Mouse (Mus musculus): ENCODE results near the gene Psmd14. TPM values are rescaled to one million over a fixed set of nuclear protein-coding genes. Genes with fewer than 3 reads are reported as not detected.
A peak's percentile ranks its signal among the peaks of the same experiment; 100 is the strongest.

Gene Psmd14
- total RNA-seq, 1 experiment from 2014 or later: 97.1 TPM

DNA sequence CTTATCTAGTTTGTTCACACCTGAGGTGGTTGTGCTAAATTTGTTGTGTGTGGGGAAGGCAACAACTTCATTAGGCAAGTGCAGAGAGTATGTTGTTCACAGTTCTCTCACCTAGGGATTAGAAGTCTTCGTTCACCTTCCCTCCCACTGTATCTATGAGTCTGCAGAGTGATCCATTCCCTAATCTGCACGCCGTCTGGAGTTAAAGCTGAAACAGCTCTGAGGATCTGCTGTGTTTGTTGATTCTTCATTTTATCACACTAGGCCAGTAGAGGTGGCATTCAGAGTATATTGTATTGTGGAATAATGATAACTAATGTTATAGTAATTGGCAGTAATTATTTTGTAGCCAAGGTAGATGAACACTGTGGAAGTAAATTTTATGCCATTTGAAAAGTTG is 48.5 kb downstream of the Psmd14 start:
- no peak for DNase-seq

DNA sequence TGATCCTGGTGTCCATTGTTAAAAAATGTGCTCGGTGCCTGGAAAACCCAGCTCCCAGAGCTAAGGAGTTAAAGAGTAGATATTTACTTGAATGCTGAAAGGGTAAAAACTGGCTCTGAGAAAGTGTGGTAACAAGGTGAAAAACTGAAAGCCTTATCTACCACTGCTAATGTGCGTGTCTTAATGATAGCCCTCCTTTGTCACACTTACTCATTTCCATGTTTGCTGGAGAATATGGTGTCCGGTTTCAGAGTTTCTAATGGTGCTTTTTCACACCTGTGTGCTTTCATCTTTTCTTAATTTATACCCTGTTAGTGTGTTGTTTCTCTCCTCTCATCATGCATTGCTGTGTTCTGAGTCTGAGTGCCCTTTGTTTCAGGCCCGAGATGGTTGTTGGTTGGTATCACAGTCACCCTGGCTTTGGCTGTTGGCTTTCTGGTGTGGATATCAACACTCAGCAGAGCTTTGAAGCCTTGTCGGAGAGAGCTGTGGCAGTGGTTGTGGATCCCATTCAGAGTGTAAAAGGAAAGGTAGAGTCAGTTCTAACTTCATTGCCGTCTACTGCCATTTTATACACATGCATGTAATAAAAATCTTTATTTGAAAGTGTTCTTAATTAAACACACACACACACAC is 53.1 kb downstream of the Psmd14 start:
- DNase-seq: no peak

DNA sequence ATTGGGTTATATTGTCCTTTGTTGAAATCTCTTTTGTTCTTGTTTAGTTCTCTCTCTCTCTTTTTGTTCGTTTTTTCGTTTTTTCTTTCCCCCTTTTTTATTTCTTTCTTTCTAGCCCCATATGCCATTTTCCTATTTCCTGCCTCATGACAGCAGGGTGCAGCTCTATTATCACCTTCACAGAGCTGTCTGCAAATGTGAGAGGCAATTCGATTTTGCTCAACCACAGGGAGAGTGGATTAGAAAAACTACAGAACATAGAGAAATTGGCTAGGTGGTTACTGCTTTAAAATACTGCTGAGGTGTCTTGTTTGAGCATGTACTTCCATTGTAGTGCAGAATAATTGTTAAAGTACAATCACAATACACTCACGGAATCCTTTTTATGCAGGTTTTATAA is 54.0 kb downstream of the Psmd14 start:
- no peak for DNase-seq

DNA sequence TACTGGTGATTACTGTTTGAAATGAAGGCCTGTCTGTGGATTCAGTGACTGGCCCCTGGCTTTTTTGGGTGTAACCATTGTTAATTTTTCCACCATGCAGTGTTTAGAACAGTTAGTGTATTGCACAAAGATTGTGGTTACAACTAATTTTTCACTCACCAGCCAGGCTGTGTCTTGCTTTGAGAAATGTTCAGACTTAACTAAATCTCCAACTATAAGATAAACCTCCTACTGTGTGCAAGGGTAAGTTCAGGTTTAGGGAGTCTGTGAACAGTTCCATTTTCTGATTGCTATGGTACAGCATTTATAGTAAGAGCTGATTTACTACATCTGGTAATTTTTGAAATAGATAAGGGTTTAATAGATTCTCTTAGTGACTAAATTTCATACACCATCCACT is 69.3 kb downstream of the Psmd14 start:
- no peak for DNase-seq

DNA sequence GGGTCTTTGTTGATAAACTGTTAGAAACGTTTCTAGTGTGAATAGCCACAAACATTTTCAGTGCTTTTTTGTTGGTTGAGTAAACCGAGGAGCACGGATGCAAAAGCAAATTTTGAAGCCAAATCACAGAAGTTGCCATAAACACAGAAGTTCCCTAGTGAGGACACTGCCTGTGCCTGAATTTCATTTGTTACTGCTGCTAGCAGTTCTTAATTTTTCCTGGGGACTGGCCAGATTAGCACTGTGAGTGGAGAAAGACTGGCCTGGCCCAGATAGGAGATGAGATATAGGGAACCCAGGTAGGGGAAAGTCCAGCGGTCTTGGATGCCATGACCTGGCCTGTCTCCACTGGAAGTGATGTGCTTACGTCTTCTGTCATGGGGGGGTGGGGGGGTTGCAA is 83.5 kb downstream of the Psmd14 start:
- DNase-seq: no peak

DNA sequence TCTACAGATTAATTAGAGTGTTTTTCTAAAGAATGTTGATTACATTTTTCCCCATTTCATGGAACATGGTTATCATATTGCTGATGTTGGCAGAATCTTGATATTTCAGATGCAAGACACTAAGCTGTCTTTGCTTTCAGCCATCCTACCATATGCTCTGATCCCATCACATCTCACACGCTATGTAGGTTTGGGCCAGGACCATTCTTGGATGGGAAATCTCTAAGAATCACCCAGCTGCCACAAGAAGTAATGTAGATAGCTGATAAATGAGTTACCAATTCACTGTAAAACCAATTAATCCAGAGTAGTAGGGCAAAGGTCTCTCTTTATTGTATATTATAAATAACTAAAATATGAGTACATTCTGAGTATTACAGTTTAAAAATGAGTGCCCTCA is 86.6 kb downstream of the Psmd14 start:
- no peak for DNase-seq

DNA sequence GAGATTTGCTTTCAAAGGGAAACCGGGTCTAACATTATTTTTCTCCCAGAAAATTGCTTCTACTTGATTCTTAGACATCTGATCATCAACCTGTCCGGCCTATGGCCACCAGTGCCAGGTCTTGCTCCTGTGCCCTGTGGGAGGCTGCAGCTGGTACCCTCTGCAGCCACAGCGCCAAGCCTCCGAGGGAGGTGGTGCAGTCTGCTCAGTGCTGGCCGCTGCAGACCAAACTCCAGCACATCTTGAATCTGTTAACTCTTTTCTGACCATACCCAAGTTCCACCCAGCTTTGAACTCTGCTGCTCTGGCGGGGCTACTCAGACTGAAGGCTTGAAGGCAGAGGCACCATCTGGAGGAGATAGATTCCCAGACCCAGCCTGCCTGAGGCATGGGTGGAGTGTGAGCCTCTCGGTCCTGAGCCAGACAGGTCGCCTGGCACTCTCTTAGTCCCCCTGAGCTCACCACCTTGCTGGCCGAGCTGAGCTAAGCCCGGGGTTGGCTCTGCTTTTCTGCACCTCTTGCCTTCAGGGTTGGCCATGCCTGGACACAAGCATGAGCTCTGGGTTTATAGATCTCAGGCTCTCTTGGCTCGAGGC is 91.3 kb downstream of the Psmd14 start, which contains the start of gene Tbr1:
Gene Tbr1, plus strand, starts transcription at position 275 of the 596 bp plus-strand sequence.
- no peak for DNase-seq

DNA sequence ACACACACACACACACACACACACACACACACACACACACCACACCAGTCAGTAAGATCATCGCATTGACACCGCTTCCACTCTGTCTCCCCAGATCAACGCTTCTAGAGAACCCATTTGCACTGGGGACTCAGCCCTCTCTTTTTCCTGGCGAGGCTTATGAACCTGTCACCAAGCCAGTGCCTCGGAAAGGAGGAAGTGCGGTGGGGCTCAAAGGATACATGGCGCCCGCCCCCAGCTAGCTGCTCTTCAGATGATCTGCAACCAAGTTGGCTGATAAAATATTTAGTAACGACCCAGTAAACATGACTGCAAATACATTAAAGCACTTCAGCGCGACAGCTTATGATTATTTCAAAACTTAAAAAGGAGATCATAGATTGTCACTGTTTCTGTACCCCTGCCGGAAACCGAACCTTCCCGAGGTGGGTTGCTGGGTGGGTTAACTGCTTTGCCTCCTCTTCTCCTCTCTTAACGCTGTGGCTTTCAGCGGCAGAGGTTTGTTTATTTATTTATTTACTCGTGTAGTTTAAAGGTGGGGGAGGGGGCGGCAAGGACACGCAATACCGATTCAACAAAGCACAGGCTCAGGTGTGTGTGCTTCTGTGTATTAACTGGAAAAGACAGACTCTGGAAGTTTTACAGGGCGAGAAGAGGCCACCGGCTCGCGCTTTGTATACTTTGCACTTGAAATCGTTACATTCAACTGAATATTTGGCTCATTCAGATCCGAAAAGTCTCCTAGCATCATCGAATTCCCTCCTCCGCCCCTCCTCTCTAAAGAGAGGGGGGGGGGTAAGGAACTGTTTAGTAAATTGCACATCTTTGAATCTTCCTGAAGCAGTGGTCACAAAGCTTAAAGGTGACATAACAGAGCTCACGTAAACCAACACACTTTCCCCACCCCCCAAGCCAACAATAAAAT is 92.2 kb downstream of the Psmd14 start:
- DNase-seq: no peak

DNA sequence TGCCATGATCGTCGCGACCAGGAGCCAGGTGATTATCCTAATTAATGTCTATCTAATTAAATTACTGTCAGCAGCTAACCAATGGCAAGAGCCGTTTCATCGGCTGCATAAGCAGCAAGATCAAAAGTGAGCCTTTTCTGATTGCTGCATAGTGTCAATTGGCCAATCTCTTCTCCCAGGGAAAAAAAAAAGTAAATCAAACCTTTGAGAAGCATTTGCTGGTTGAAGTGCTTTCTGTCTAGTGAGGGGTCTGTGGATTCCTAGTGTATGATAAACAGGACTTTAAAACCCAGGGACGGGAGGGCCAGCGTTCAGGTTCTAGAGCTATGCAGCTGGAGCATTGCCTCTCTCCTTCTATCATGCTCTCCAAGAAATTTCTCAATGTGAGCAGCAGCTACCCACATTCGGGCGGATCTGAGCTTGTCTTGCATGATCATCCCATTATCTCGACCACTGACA is 92.9 kb downstream of the Psmd14 start:
- no peak for DNase-seq

DNA sequence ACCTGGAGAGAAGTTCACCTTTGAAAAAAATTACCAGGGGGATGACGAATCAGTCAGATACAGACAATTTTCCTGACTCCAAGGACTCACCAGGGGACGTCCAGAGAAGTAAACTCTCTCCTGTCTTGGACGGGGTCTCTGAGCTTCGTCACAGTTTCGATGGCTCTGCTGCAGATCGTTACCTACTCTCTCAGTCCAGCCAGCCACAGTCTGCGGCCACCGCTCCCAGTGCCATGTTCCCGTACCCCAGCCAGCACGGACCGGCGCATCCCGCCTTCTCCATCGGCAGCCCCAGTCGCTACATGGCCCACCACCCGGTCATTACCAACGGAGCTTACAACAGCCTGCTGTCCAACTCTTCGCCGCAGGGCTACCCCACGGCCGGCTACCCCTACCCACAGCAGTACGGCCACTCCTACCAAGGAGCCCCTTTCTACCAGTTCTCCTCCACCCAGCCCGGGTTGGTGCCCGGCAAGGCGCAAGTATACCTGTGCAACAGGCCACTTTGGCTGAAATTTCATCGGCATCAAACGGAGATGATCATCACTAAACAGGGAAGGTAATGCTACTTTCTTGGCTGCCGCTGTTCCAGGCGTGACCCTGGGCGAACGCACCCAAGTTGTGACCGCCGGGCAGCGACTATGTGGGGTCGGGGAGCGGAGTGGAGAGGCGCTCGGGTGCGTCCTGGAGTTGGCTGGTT is 93.5 kb downstream of the Psmd14 start:
- no peak for DNase-seq

DNA sequence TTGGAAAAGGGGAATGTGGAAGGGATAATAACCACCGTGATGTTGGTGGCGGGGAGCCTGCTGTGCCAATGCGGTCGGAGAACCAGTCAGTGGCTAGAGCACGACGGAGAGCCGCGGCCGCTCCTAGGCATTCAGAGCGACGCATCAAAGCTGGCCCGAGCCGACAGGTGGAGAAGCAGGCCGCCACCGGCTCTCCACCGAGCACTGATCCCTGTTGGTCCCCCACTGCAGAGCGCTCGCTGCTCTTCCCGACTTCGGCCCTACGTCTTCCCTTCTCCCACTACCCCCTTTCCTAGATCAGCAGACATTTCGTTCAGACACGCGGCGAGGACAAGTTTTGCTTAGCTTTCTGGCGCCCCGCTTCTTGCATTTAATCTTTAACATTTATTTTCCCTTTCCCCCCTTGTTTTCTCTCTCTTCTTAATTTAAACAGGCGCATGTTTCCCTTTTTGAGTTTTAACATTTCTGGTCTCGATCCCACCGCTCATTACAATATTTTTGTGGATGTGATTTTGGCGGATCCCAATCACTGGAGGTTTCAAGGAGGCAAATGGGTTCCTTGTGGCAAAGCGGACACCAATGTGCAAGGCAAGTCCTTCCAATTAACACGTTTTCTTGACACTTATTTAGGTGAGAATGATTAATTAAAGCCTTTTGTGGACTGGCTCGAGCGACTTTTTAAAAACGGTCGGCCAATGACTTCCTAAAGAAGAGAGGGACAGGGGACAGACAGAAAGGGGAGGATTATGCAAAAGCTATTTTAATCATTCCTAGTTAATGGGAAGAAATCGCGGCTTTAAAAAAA is 94.2 kb downstream of the Psmd14 start:
- no peak for DNase-seq

DNA sequence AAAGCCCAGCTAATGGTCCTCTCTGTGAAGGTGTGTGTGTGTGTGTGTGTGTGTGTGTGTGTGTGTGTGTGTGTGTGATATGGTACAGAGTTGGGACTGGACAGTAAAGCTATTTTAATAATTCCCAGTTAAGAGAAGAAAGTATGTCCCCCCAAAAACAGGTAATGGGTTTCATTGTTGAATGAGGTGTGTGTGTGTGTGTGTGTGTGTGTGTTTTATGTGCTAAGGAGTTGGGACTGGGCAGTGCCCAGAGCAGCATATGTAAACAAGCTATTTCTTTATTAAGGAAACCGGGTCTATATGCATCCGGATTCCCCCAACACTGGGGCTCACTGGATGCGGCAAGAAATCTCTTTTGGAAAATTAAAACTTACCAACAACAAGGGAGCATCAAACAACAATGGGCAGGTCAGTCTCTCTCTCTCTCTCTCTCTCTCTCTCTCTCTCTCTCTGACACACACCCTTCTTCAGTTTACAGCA is 94.9 kb downstream of the Psmd14 start:
- DNase-seq: no peak

DNA sequence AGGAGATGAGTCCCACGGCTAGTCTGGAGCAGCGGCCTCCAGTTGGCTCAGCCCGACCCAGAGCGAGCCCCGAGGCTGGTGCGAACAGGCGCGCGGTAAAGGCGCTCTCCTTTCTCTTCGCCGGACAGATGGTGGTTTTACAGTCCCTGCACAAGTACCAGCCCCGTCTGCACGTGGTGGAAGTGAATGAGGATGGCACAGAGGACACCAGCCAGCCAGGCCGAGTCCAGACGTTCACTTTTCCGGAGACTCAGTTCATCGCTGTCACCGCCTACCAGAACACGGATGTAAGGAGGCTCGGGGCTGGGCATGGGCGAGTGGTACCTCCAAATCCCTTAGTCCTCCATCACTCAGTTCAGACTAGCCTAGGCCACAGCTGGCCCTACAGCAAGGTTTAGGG is 95.7 kb downstream of the Psmd14 start:
- DNase-seq: no peak

DNA sequence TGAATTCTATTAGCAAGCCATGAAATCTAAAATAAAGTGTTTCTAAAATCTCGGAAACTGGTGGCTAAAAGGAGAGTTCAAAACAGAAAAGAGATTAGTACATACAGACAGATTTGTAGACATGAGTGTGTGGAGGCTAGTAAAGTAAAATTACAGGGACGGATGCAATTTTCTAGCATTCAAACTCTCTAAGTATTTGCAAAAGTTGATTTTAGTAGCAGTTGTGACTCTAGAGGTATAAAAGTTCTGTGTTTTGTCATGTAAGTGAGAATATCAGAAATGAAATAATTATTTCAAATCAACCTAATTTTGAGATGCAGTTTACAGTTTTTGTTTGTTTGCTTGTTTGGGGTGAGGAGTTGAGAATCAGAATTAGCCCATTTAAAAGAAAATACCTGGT is 96.3 kb downstream of the Psmd14 start:
- DNase-seq: no peak

DNA sequence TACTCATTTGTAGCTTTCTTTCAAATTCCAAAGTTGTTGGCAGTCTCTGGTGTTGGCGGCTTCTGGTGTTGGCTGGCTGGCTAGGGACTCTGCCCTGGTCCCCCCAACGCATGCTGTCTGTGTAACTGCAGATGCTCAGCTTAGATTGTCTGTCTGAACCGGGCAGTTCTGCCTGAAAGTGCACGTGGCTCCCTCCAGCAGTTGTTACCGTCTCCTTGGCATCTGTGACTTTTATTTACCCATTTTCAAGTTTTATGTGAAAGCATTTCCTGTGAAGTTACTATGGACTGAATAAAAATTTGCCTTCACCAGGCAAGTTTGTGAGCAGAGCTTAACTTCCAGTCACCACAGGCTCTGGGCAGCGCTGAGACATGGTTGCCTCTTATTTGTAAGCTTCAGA is 97.3 kb downstream of the Psmd14 start:
- DNase-seq: no peak

DNA sequence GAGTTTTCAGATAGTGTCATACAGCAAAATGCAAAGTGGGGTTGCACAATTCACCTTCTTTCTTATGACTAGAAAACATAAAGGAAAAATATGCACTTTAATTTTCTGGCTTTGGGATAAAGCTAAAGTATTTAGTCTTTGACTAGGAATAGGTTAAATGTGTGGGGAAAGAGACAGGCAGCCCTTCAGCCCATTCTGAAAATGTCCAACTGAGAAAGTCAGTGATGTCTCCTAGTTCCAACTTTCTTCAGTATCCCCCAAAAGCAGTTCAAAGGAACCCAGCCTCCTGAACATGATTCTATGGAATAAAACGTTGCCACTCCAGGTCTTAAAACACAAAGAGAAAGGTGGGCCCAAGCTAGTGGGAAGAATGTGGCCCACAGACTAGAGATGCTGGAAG is 97.9 kb downstream of the Psmd14 start:
- DNase-seq: no peak

DNA sequence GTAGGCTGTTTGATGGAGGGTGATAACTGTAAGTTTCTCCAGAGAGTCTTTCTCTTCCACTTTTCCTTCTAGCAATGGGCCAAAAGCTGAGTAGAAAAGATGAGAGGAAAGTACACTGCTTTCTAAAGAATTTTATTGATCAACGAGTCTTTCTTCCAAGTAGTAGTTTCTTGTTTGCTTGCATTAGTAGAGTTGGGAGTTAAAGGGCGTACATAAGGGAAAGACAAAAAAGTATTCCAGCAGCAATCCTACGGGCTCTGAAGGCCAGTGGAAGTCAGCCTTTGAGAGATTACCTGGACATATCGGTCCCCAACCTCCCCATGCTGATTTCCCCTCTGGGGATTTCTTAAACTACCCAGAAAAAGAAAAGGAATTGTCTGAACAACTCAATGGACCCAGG is 99.3 kb downstream of the Psmd14 start:
- DNase-seq: no peak

DNA sequence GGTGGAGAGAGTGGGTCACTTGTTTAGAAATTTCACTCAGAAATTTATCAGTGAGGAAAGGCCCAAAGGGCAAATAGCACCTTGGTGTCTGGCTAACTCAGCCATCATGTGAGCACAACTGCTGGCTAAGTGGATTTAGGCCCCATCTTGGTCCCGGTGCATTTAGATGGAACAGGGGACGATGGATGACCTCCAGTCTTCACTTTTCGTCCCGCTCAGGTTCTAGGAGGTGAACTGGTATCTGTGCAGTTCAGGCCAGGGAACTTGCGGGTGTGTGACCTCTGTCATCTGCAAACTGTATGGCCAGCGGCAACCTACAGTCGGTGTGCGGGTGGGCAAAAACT is 99.6 kb downstream of the Psmd14 start:
- no peak for DNase-seq

DNA sequence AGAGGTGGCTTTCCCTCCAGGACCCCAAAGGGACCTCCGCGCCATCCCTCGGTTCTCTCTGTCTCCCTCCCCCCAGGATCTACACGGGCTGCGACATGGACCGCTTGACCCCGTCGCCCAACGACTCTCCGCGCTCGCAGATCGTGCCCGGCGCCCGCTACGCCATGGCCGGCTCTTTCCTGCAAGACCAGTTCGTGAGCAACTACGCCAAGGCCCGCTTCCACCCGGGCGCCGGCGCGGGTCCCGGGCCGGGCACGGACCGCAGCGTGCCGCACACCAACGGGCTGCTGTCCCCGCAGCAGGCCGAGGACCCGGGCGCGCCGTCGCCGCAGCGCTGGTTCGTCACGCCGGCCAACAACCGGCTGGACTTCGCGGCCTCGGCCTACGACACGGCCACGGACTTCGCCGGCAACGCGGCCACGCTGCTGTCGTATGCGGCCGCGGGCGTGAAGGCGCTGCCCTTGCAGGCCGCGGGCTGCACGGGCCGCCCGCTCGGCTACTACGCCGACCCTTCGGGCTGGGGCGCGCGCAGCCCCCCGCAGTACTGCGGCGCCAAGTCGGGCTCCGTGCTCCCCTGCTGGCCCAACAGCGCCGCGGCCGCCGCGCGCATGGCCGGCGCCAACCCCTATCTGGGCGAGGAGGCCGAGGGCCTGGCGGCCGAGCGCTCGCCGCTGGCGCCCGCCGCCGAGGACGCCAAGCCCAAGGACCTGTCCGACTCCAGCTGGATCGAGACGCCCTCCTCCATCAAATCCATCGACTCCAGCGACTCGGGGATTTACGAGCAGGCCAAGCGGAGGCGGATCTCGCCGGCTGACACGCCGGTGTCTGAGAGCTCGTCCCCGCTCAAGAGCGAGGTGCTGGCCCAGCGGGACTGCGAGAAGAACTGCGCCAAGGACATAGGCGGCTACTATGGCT is 100.3 kb downstream of the Psmd14 start:
- DNase-seq: peak; percentile 56

DNA sequence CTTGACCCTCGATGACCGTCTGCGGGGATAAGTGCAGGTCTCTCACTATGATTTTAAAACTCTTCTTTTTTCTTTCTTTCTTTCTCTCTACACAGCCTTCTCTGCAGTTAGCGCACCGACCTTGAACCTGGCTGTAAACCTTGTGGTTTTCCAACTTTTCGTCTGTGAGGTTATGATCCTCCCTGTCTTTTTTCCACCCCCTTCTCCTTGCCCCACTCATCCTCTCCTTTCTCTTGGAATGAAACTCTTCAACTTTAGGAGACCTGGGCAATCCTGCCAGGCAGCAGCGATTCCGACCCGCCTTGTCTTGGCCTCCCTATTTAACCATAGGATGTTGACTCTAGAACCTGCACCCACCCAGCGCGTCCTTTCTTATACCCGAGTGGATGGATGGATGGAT is 101.0 kb downstream of the Psmd14 start:
- no peak for DNase-seq

DNA sequence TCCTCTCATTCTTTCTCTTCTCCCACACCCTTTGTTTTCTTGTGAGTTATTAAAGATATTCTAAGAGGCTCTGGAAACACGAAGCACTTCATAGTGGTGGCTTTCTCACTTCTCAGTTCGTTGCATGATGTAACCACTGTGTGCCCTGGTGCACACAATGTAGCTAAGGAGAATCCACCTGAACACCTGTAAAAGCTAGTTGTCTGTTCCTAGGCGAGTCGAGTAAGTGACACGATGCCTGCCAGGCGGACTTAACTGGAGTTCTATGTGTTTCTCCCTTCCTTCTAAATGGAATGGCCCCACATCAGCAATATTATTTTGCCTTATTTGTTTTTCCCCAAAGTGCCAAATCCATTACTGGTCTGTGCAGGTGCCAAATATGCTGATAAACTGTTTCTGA is 101.6 kb downstream of the Psmd14 start:
- DNase-seq: no peak
